Mouse (Mus musculus): Measurements from ENCODE around the gene Spo11.

DNA sequence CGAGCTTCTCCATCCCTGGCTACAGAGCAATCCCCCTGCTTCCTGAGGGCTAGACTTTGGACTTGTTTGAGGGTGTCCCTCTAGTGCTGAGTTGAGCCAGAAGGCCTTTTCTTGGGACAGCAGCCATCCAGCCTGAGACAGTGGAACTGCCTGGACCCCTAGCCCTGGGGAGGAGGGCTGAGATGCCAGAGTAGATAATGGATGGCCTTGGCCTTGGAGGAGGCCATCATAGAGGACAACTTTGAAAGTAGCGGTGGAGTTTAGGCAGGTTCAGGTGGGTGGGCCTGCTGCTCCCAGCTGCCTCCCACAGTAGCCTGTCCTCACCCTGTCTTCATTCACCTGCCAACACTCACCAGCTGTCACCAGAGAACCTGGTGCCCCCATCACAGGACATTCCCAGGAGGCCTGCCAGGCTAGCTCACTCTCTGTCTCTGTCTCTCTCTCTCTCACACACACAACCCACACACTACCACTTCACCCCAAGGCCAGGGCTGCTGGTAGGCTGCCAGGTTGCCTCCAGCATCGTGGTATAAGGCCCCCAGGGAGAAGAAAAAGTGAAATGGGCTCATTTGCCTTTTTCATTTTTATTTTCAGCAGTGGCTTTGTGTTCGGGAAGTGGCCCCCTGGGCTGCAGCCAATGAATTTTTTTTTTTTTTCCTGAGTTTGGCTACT is 50.5 kb downstream of the Spo11 start:
- TF ChIP-seq EP300 (optimal IDR thresholded peaks at IDR 0.05) (no peak), CTCF (IDR thresholded peaks at IDR 0.05; ENCODE audit: low read depth) (no peak)
